Mouse (Mus musculus): Measurements from ENCODE around the gene Psme1. TPM values are rescaled to one million over a fixed set of nuclear protein-coding genes. Genes with fewer than 3 reads are reported as not detected.

Gene Psme1
- 100 to 1,000 TPM; 293 to 337 TPM for total RNA-seq (2021)
- long read RNA-seq, experiment 1, transcript Psme1-210 (12 exons, 882 nt) = minor isoform, 12 of 231 reads
- long read RNA-seq, experiment 1, transcript Psme1-208 (11 exons, 1,112 nt) = major isoform, 170 of 231 reads
- long read RNA-seq, experiment 1, partial matches to known transcripts = 33 of 231 reads
- long read RNA-seq, experiment 1, other reads (novel, unspliced or antisense) = 15 of 231 reads
- long read RNA-seq, experiment 2, transcript Psme1-208 (11 exons, 1,112 nt) = major isoform, 109 of 142 reads
- long read RNA-seq, experiment 2, transcript Psme1-210 (12 exons, 882 nt) = minor isoform, 10 of 142 reads
- long read RNA-seq, experiment 2, partial matches to known transcripts = 15 of 142 reads
- long read RNA-seq, experiment 2, other reads (novel, unspliced or antisense) = 7 of 142 reads

DNA sequence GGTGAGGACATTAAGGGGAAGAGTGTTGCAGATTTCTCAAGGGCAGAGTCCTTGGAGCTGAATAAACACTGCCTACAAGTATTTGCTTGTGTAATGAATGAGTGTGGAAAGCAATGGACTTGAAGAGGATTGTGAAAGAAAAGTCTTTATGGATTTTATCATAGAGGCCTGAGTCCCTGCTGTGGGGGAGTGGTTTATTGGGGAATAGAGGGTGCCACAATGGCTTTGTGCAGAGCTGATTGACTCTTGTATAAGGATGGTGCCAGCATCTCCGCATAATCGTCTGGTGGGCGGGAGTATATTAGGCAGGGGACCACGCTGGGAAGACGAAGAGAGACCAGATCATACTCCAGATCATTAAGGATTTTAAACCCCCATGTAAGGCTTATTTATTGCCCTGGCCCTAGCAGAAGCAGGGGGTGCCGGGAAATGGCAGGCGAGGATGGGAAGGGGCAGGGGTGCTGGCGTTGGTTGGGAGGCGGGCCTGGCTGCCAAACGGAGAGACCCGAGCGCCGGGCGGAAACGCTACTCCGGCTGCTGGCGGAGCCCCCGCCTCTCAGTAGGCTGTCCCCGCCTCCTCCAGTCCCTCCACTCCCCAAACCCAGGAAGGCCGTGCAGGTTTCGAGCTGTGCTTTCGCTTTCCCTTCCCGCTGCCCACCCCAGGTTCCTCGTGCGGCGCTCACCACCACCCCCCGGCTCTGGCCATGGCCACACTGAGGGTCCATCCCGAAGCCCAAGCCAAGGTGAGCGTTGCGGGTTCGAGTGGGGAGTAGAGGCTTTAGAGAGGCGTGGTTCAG lies at the start of gene Psme1:
TSS of gene Psme1 (plus strand) at position 253 of the 797 bp plus-strand sequence.
- peak; percentile 89 for DNase-seq

DNA sequence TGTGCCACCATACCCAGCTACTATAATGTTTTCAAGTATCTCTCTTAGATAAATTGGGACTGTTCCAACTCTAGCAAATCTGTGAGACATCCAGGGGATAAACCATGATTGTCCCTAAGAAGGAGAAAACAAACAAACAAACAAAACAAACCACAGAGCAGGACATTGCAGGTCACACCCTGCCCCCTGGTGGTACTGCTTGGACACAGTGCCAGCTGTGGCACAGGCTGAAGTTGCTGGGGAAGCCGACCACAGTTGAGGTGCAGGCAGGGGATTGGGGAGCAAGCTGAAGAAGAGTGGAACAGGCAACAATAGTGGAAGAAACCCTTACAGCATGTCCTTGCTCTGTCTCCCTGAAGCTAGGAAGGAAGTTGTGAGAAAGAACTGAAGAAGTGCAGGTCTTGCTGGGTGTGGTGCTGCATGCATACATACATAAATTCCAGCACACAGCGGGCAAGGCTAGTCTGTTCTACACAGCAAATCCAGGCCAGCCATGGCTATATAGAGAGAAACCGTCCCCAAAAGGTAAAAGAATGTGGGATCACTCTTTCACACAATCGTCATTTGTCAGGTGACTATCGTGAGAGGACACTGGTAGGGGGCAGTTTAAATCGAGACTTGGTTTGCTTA lies 41.7 kb upstream of the Psme1 start:
- peak; percentile 73 for DNase-seq

DNA sequence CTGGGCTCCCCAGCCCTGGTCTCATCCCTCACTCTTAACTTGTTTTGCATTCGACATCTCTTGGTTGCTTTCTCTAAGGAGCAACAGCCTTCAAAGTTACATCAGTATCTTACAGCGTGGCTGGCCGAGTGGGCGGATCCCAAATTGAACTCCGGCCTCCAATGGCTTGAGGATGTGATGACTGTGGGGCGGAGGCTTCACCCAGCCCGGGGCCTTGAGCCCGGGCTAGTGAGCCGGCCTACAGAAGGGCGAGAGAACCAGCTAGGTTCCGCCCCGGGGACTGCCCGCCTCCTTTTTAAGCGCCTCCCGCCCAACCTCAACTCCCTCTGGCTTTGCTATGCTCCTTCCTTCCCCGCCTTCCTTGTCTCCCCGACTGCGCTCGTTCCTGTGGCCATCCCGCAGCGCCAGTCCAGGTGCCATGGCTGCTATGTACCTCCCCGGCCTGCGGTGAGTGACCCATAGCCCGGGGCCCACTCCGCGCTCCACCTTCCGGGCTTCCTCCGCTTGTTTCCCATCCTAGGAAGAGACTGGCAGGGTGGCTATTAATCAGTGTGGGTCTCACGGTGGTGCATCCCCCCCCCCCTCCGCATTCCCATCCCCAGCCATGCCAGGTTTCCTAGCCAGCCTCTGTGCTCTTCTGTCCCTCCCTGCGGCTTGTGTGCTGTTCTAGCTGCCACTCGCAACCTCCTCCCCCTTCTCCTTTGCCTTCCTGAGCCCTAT lies 37.7 kb upstream of the Psme1 start, which contains the start of gene Pck2:
TSS of gene Pck2 (plus strand) at position 200 of the 720 bp plus-strand sequence.
- DNase-seq = peak; percentile 92

DNA sequence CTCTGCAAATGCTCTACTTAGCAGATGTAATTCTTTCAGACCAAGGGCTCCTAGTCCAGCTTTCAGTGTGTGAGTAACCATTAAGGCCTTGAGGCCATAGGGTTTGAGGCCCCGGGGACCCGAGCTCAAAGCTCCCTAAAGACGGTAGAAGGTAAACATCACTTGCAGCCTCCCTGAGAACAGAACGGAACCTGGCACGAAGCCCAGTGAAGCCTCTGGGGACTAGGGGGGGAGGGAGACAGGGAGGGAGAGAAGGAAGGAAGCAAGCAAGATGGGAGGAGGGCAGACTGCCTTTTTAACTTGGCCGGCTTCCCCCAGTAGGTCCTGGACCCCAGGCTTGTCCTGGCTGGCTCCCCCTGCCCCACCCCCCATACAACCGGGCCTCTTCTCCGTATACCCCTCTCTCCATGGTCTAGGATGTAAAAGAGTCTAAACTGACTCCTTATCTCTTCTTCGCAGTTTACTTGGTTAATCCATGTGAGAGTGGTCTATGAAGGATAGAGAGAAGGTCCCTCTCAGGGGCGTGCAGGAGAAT lies 37.1 kb upstream of the Psme1 start:
- peak; percentile 92 for DNase-seq

DNA sequence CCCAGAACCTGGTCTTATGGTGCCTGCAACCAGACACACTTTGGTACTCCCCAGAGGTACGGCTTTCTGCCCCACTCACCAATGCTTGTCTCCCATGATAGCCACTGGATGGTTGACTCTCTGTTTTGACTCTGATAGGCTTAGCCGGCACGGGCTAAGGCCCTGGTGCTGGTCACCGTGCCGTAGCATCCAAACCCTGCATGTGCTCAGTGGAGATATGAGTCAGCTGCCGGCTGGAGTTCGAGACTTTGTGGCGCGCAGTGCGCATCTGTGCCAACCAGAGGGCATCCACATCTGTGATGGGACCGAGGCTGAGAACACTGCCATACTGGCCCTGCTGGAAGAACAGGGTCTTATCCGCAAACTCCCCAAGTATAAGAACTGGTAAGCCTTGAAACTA lies 35.7 kb upstream of the Psme1 start:
- DNase-seq = no peak

DNA sequence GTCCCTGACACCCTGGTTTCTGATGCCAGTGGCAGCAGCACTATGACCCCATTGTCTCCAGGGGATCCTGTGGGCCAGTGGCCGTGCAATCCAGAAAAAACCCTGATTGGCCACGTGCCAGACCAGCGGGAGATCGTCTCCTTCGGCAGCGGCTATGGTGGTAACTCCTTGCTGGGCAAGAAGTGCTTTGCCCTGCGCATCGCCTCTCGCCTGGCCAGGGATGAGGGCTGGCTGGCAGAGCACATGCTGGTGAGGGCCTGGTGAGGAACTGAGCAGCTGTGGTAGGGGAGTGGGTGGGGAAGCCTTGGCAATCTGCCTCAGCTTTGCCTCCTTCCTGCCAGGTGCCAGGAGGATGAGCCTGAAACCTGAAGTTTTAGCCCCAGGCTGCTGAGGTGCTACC lies 33.6 kb upstream of the Psme1 start:
- peak; percentile 40 for DNase-seq

DNA sequence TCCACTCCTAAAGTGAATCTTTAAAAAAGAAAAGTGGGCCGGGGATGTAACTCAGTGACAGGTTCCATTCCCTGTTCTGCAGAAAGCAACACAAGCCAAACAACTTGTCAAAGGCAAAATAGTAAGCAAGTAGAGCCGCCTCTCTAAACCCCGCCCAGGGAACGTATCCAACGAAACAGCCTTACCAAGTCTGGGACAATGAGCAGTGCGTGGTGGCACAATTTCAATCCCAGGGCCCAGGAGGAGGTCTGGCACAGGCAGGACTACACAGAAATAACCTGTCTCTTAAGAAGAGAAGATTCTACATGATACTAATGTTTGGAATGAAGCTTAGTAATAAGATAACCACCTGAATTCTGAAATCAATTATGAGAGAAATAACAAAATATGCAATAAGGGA lies 27.7 kb upstream of the Psme1 start:
- DNase-seq = no peak

DNA sequence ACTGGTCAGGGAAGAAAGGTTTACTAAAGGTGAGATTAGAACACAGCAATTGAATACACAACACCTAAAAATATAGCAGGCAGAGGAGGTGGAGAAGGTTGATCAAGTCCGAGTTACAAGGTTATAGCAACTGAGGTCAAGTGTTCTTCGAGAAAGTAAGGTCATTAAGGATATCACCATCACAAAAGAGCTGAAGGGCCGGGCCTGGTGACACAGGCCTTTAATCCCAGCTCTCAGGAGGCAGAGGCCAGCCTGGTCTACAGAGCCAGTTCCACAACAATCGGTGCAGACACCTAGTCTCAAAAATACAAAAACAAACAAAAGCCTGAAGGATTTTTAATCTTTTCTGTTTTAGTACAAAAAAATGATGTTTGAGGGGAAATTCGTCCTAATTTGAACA lies 26.6 kb upstream of the Psme1 start:
- no peak for DNase-seq

DNA sequence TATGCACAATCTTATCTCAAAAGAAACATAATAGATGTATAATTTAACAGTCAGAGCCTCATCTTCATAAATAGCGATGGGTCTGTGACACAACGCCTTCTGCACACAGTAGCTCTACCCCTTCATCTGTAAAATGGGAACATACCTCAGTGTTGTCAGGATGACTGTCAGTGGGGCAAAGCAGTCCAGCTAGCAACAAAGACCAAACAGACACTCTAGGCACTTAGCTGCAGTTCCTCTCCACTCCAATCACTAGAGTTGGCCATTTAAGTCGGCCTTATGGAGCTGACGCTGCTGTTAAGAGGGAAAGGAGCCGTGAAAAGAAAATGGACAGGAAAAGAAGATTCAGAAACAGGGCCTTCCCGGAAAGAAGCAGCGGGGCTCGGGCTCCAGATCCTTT lies 26.1 kb upstream of the Psme1 start:
- DNase-seq = no peak

DNA sequence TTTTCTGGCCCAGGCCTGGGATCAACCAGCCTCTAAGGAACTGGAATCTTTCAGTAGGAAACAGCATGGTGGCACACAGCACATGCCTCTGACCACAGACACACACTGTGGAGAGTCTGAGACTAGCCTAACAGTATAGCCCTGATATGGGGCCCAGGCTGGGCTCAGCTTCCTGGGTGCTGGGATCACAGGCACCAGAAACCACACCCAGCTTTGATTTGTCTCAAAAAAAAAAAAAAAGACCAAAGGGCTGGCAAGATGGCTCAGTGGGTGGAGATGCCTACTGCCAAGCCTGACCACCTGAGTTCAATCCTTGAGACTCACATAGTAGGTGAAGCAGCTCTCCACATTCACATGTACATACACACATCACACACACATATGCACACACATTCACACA lies 23.3 kb upstream of the Psme1 start:
- no peak for DNase-seq

DNA sequence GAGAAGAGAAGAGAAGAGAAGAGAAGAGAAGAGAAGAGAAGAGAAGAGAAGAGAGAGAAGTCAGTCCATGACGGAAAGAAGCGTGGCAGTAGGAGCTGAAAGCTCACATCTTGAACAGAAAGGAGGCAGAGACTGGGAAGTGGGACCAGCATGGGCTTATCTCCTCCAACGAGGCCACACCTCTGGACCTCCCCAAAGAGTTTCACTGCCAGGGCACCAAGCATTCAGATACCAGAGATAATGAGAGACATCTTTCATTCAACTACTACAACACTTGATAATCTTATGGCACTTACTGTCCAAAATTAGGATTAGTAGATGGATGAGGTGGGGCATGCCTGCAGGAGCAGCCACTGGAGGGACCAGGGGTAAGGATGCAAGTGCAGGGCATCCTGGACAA lies 22.1 kb upstream of the Psme1 start:
- DNase-seq = no peak

DNA sequence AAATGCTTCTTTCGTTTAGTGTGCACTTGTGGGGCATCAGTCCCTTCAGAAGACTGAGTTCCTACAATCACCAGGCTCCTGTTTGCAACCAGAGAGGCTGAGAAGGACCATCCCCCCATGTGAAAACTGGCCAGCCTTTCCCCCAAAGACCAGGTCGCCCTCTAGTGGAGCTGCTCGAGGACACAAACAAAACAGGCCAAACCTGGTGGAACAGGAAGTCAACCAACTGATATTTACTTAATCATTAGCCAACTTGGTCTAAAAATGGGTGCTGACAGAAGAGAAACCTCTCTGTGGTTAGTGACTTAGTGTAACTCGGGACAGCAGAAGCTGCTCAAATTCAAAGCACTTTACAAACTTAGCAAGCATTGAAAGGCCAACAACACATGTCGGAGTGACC lies 20.9 kb upstream of the Psme1 start:
- DNase-seq = peak; percentile 86

DNA sequence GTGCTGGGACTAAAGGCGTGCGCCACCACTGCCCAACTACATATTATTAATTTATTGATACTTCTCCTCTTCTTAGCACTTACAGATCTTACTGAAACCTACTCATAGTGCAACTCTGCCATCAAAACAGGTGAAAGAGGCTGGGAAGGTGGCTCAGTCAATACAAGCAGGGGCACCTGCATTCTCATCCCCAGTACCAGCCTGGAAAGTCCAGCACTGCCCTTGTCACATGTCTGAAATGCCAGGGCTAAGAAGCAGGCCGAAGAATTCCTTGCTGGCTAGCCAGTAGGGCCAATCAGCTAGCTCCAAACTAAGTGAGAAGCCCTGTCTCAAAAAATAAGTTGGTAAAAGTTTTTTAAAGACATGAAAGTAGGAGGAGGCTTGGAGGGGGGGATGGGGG lies 20.3 kb upstream of the Psme1 start:
- no peak for DNase-seq

DNA sequence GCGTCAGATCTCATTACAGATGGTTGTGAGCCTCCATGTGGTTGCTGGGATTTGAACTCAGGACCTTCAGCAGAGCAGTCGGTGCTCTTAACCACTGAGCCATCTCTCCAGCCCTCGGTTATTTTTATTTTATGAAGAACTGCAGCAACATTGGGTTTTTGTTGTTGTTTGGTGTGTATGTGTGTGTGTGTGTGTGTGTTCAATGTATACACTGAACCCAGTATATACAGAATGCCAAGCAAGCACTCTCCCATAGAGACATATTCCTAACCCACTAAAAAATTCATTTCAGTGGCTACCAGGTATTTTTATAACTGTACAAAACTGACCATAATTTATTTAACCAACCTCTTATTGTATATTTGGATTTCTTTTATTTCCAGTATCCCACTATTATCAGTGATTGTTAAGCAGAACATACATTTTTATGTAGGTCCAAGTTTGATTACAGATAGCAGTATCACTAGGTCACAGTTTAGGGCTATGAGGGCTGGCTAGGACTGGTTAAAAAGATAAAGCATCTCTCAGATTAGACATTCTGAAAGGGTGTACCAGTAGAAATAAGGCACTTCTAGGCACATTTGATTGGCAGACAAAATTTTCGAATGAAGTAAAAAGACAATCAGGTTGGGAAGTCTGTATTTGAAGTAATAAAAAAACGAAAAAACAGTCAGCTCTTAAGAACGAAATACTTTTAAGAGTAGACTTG lies 19.0 kb upstream of the Psme1 start:
- no peak for DNase-seq

DNA sequence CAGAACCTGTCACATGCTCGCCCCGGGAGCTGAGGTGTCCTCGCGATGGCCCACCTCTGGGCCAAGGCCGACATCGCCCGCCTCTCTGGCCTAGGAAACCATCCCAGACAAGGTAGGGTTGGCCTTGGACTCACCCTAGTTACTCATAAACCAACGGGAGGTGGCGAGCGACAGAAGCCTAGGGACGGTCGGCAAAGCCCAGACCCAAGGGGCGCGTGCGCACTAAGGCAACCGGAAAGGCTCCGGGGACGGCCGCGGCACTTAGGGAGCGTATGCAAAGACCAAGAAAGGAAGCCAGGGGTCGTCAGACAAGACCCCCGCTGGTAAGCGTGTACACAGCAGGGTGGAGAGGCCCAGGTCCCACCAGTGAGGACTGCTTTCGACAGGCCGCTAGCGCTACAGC lies 18.1 kb upstream of the Psme1 start, which contains the start of gene Dcaf11:
TSS of gene Dcaf11 (plus strand) at position 208 of the 403 bp plus-strand sequence.
- peak; percentile 94 for DNase-seq

DNA sequence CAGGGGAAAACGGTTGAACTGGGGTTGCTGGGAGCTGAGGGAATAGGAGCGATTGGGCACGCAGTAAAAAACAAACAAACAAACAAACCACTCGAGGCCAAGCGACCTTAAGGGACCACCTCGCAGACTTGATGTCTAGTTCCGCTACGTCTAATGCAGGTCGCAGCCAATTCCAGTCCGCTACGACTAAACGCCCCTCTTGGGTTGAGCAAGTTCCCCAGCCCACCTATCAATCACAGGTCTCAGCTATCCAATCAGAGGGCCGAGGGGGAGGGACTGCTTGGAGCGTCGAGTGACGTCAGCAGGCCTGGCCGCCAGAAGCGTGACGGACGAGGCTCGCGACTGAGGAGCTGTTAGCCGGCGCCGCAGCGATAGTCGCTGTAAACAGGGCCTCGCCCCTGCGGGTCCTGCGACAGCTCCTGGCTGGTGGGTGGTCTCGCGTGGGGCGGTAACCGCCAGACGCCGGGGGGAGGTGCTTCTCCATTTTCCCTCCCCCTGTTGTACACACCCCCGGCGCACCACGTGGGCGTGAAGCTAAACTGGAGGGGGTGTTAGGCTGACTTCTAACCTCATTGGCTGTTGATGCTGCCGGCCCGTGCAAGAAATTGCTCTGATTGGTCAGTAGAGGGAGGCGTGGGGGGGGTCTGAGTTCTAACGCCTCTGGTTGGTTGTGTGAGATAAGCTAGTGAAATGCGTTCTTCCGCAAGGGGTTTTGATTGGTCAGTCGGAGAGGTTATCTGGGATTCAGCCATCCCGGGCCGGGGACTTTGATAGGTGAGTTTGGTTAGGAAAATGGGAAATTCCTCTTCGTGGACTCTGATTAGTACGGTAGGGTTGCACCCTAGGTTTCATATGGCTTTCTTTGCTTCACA lies 17.5 kb upstream of the Psme1 start, which contains the start of gene A730061H03Rik:
TSS of gene A730061H03Rik (minus strand) at position 205 of the 872 bp plus-strand sequence.
- DNase-seq = peak; percentile 98

DNA sequence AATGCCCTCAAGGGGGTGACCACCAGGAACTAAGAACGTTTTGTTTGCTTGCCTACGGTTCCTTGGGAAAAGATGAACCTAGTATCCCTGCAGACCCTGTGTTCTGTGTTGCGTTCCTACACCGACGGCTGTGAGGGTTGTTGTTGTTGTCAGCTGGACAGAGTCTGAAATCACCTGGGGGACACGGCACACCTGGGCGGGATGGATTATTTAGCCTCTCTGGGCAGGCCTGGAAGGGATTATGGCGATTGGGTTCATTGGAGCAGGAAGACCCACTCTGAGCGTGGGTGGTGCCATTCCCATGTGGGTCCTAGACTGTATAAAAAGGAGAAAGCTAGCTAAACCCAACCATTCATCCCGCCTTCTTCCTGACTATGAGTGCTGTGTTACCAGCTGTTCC lies 16.1 kb upstream of the Psme1 start:
- DNase-seq = no peak

DNA sequence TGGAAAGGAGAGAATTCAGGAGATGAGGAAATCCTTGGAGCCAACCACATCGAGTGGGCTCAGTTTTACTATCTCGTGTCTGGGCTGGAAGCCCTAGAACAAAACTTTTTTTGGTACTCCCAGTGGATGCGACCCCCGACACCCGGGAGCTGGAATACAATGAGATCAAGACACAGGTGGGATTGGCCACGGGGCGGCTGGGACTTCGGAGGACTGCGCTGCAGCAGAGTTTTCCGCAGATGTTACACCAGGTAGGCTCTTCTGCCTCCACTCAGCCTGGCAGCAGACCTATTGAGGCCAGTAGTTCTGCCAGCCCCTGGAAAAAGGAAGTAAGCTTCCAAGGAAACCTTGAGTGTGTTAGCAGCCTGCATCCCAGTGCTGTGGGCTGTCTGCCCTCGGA lies 14.7 kb upstream of the Psme1 start:
- DNase-seq = no peak

DNA sequence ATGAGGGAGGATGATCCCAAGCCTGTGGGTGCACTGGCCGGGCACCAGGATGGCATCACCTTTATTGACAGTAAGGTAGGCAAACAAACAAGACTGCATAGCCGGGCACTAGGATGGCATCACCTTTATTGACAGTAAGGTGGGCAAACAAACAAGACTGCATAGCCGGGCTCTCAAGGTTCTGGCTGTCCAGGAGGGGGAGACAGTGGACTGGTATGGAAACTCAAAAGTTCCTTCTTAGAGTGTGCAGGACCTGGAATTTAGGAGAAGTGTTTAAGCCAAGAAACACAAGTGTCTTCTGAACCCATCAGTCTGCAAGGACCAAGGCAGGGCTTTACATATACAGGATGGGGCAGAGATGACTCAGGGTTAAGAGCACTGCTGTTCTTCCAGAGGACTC lies 12.2 kb upstream of the Psme1 start:
- no peak for DNase-seq

DNA sequence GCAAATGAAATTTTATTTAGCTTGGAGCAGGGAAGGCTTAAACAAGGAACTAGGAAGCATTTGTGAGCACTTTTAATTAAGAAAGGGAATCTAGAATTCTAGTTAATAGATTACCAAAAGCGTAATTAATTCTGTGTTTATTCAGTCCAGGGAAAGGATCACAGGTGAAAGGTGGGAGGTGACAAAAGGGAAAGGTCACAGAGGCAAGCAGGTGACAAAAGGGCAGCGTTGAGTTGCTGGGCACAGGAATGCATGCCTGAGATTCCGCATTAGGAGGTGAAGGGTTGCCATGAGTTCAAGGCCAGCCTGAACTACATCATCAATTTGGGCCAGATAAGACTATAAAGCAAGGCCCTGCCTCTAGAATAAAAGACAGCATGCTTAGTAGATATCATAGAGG lies 10.4 kb upstream of the Psme1 start:
- no peak for DNase-seq
